Mouse (Mus musculus) forebrain, embryonic 11.5 days (tissue): ENCODE data around the gene Clpb. TPM values are rescaled to one million over a fixed set of nuclear protein-coding genes. Genes with fewer than 3 reads are reported as not detected.

Experiments used
- ATAC-seq: fragments of 200-750 bp; cut with Nextera tagmentation; replicated peaks from 2 replicates; pipeline ENCODE4 v1.8.0; 2017; ENCODE audit warnings: moderate TSS enrichment; ENCODE audit not compliant: low FRiP score
- DNase-seq: peaks from one replicate; pipeline ENCODE4 v3.0.0-alpha.2; 2017; ENCODE audit warnings: low spot score
- H3K27ac ChIP-seq: fragments of 300-500 bp; sonication (generic); 2 replicates; pipeline ENCODE4 v1.5.1; 2014; ENCODE audit warnings: low read depth, low read length
- H3K27me3 ChIP-seq: fragments of 300-500 bp; sonication (generic); 2 replicates; pipeline ENCODE4 v1.6.1; 2014; ENCODE audit warnings: mild to moderate bottlenecking, low read length, mixed read lengths; ENCODE audit not compliant: control insufficient read depth, insufficient read depth
- H3K36me3 ChIP-seq: fragments of 300-500 bp; sonication (generic); 2 replicates; pipeline ENCODE4 v1.6.1; 2014; ENCODE audit warnings: mild to moderate bottlenecking, low read length, moderate library complexity, mixed read lengths; ENCODE audit not compliant: control insufficient read depth, insufficient read depth
- H3K4me1 ChIP-seq: fragments of 300-500 bp; sonication (generic); replicated peaks from 2 replicates; pipeline ENCODE4 v1.6.1; 2014; ENCODE audit warnings: low read length, mixed read lengths; ENCODE audit not compliant: control insufficient read depth, insufficient read depth
- H3K4me2 ChIP-seq: fragments of 300-500 bp; sonication (generic); 2 replicates; pipeline ENCODE4 v1.6.1; 2014; ENCODE audit warnings: low read depth, mild to moderate bottlenecking, low read length, moderate library complexity, mixed read lengths; ENCODE audit not compliant: severe bottlenecking
- H3K4me3 ChIP-seq: fragments of 300-500 bp; sonication (generic); 2 replicates; pipeline ENCODE4 v1.5.1; 2014; ENCODE audit warnings: low read depth, low read length
- H3K9ac ChIP-seq: fragments of 300-500 bp; sonication (generic); 2 replicates; pipeline ENCODE4 v1.6.1; 2014; ENCODE audit warnings: low read length
- H3K9me3 ChIP-seq: fragments of 300-500 bp; sonication (generic); 2 replicates; pipeline ENCODE4 v1.6.1; 2016; ENCODE audit warnings: low read length, mixed read lengths; ENCODE audit not compliant: control insufficient read depth
- WGBS: fragments of 180-500 bp; shearing (Covaris S2); extraction: QIAGEN DNeasy Blood & Tissue Kit; methylation state at CpG from one replicate; pipeline ENCODE4 v1.1.7; 2014; 5-methylcytosine and 5-hydroxymethylcytosine counted together
- polyA plus RNA-seq: library from polyadenylated mRNA; unstranded; fragments of >200 nt; fragmentation: Nextera tagmentation; extraction: Ambion mirVana; gene quantifications from 2 replicates; pipeline ENCODE4 v1.2.1, GENCODE M21; 2014

Clpb gene
- polyA plus RNA-seq, 1 experiment from 2014 or later: 43.5 TPM

DNA sequence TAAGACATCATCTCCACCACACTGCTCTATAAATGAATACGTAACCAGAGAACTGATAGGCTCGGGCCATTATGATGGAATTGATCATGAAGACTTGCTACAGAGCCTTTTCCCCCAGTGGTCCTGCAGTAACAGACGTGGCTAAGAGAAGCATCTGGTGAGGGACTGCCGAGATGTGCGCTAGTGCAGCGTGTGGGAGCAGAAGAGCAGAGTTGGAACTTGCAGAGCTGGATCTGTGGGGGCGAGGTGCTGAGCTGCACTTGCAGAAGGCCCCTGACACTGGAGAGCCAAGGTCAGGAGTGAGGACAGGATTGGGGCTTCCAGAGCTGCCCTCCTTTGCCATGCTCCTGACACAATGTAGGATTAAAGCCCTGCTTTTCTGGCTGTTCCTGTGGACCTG lies 106.6 kb downstream of the Clpb start:
- no peak overlapping the region for H3K27ac ChIP-seq
- no peak overlapping the region for H3K9ac ChIP-seq
- no peaks in the 10 kb centered on the region for H3K36me3 ChIP-seq
- ATAC-seq (no peak), DNase-seq (no peak)
- no peak overlapping the region for H3K4me3 ChIP-seq
- H3K27me3 ChIP-seq: no peaks in the 10 kb centered on the region
- H3K9me3 ChIP-seq: no peaks in the 10 kb centered on the region
- WGBS: 86% methylated on average over 7 of the region's 7 CpGs
- no peak overlapping the region for H3K4me2 ChIP-seq
- H3K4me1 ChIP-seq: no peaks in the 10 kb centered on the region

GRCm38 (mm10) chr7:101771604-101772003 lies 108.2 kb downstream of the Clpb start:
- H3K27ac ChIP-seq: no peak overlapping the region

DNA sequence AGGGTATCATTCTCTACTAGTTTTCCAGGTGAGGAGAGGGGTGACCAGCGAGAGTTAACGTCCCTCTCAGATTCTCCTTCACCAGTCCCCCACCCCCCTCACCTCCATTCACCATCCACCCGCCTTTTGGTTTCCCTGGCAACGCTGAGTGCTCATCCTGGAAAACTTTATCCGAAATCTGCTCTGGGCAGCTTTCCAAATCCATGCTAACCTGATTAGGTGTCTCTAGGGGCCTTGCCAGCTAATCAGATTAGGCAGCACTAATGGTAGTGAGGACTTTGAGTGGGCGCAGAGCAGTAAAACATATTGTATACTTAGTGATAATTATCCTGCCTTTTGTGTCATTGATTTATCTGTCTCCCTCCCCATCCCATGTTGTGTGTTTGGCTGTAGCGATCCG lies 109.3 kb downstream of the Clpb start:
- WGBS: 49% methylated on average over 8 of the region's 8 CpGs
- no peak for ATAC-seq

More at GRCm38 (mm10) chr7:101771604-101772003, 108.2 kb downstream of the Clpb start:
- H3K4me3 ChIP-seq: no peak overlapping the region
- H3K9ac ChIP-seq: no peak overlapping the region
- H3K36me3 ChIP-seq: no peaks in the 10 kb centered on the region
- no peaks in the 10 kb centered on the region for H3K9me3 ChIP-seq
- H3K4me2 ChIP-seq: no peak overlapping the region
- DNase-seq: no peak
- ATAC-seq: no peak
- H3K27me3 ChIP-seq: no peaks in the 10 kb centered on the region
- H3K4me1 ChIP-seq: no peaks in the 10 kb centered on the region
- WGBS: 83% methylated on average over 1 of the region's 1 CpGs

GRCm38 (mm10) chr7:101777053-101777452 lies 113.6 kb downstream of the Clpb start:
- no peak overlapping the region for H3K4me3 ChIP-seq
- no peak for ATAC-seq
- no peaks in the 10 kb centered on the region; the same call in 1 of the 2 replicates for H3K36me3 ChIP-seq
- H3K9ac ChIP-seq: no peak overlapping the region
- no peak for DNase-seq
- no peak overlapping the region for H3K27ac ChIP-seq
- 94% methylated on average over 1 of the region's 1 CpGs for WGBS
- H3K4me2 ChIP-seq: no peak overlapping the region
- H3K27me3 ChIP-seq: no peaks in the 10 kb centered on the region
- no peaks in the 10 kb centered on the region for H3K4me1 ChIP-seq
- no peaks in the 10 kb centered on the region for H3K9me3 ChIP-seq

More for the DNA sequence above, 109.3 kb downstream of the Clpb start:
- Histone ChIP-seq H3K4me3 (no peak overlapping the region), H3K9ac (no peak overlapping the region), H3K36me3 (no peaks in the 10 kb centered on the region), H3K4me1 (no peaks in the 10 kb centered on the region), H3K9me3 (no peaks in the 10 kb centered on the region), H3K27me3 (no peaks in the 10 kb centered on the region), H3K27ac (no peak overlapping the region), H3K4me2 (no peak overlapping the region)
- DNase-seq: no peak

DNA sequence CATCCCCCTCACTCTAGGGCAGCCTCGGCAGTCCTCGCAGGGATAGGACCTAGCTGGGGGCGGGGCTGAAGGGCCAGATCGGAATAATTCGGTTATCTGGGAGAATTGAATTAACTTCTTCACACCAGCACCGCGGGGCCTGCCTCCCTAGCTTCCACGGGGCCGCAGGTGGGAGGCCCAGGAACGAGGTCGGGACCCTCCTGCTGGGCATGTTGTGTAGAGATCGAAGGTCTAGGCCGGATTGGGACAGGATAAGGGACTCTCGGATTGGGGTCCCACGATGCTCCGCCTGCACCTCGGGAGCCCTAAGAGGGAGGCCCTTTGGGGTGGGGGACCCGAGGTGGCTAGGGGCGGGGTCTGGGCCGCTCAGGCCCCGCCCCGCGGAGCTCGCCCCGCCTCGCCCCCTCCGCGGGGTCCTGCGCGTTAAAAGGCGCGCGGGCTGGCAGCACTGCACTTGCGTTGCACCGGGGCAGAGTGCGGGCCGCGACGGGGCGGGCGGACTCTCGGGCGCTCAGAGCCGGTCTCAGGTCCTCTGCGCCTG lies 154.5 kb downstream of the Clpb start, which contains the start of gene Phox2a:
Gene Phox2a (plus strand): TSS at position 453 of the 541 bp plus-strand sequence.
- peaks cover 24% of the 10 kb centered on the region for H3K4me1 ChIP-seq
- DNase-seq (no peak), ATAC-seq (no peak)
- H3K27me3 ChIP-seq: peaks cover 61% of the 10 kb centered on the region
- no peak within 1 kb of the TSS for H3K27ac ChIP-seq
- peak within 1 kb of the TSS; percentile 29 for H3K4me3 ChIP-seq
- H3K9ac ChIP-seq: 0 out of 2 replicates have a peak within 1 kb of the TSS, but pooled peaks have one; percentile 6
- H3K36me3 ChIP-seq: no peaks in the 10 kb centered on the region
- 1% methylated on average over 39 of the region's 45 CpGs for WGBS
- H3K4me2 ChIP-seq: peak within 1 kb of the TSS; percentile 48
- H3K9me3 ChIP-seq: no peaks in the 10 kb centered on the region; the same call in 1 of the 2 replicates

GRCm38 (mm10) chr7:101820295-101821030 lies 157.0 kb downstream of the Clpb start:
- Histone ChIP-seq H3K4me2 (peak overlapping the region; percentile 42; the same call in 1 of the 2 replicates), H3K4me1 (peaks cover 24% of the 10 kb centered on the region), H3K27me3 (peaks cover 61% of the 10 kb centered on the region), H3K27ac (no peak overlapping the region), H3K36me3 (peaks cover 2% of the 10 kb centered on the region; the same call in 1 of the 2 replicates), H3K4me3 (peak overlapping the region; percentile 38; the same call in 1 of the 2 replicates), H3K9me3 (no peaks in the 10 kb centered on the region), H3K9ac (no peak overlapping the region)
- ATAC-seq (no peak), DNase-seq (no peak)
- WGBS: 2% methylated on average over 35 of the region's 35 CpGs

DNA sequence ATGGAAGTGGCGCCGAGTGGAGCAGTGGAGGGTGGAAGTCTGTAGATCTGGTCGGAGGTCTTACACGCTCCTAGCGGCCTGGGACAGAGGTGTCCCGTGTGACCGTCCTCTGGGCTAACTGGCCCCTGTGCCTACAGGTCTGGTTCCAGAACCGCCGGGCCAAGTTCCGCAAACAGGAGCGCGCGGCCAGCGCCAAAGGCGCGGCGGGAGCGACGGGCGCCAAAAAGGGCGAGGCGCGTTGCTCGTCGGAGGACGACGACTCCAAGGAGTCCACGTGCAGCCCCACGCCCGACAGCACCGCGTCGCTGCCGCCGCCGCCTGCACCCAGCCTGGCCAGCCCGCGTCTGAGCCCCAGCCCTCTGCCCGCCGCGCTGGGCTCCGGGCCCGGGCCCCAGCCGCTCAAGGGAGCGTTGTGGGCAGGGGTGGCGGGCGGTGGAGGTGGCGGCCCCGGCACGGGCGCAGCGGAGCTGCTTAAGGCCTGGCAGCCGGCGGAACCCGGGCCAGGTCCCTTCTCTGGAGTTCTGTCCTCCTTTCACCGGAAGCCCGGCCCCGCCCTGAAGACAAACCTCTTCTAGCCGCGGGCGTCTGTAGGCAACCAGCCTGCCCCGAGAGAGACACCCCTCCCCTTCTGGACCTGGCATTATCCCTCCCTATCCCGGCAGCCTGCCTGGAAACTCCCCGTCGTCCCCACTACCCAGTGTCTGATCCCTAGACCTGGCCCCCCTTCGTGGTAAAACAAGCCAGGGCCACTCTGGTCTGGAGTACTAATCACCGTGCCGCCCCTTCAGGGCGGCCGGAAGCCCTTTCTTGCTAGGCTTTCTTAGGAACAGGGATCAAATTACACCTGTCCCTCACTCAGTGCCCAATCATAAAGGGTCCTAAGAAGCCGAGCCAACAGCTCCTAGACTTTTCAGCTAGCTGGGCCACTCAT lies 158.4 kb downstream of the Clpb start:
- under 1% methylated on average over 68 of the region's 71 CpGs for WGBS
- Histone ChIP-seq H3K9ac (peak overlapping the region; percentile 66), H3K4me3 (peak overlapping the region; percentile 38), H3K9me3 (no peaks in the 10 kb centered on the region), H3K4me1 (peaks cover 24% of the 10 kb centered on the region), H3K27me3 (peaks cover 58% of the 10 kb centered on the region), H3K36me3 (peaks cover 6% of the 10 kb centered on the region; the same call in 1 of the 2 replicates), H3K4me2 (peak overlapping the region; percentile 84), H3K27ac (peak overlapping the region; percentile 31; the same call in 1 of the 2 replicates)
- DNase-seq: peak; percentile 84
- ATAC-seq: peak; percentile 80
